Mouse (Mus musculus): ENCODE measurements around the gene Gm14781. TPM values are rescaled to one million over a fixed set of nuclear protein-coding genes. Genes with fewer than 3 reads are reported as not detected.
"Not testable (repeated sequence)": the region's sequence is repeated elsewhere in the genome, so short reads cannot be mapped to it uniquely, and the experiment has no call there.

Gm14781 gene
- total RNA-seq (2021): not detected

DNA sequence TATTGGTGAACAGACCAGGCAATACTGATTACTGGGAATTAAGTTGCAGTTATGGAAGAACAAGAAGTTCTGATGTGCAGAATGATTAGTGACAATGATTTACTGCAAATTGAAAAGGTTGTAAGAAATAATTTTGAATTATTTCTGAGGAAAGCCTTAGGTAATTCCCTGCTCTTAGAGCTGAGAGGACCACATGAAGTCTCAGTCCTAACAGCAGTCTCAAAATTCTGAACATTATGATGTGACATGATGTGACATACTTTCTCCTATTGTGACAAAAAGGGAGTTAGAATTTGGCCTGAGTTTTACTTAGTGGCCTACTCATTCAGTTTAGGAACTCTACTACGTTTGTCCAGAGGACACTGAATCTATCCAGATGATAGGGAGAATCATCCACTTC, at the start of gene Gm14781:
Gm14781 (plus strand) TSS at position 301 of the 400 bp plus-strand sequence.
- intact Hi-C loops (cut with DNase I); DNase-seq (ENCODE audit: low spot score in 2 of 2): not testable (repeated sequence)

DNA sequence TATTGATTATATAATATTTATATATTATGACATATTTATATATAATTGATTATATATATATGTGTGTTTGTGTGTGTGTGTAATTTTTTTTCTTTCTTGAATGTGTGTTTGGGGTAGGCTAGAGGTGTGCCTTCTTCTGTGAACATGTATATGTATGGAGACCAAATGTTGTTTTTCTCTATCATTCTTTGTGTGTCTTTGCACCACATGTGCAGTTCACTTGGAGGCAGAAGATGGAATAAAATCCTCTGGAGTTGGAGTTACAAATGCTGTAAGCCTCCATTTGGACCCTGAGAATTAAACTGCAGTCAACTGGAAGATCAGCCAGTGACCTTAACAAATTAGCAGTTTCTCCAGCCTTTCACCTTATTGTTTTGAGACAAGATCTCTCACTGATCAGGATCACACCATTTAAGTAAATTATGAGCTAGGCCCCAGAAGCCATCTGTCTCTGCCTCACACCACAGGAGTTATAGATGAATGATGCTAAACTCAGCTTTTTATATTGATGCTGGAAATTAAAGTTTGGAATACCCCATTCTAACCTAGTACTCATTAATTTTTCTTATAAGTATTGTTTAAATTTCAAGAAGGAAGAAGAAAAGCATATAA, 23.1 kb downstream of the Gm14781 start:
- intact Hi-C loops (cut with DNase I): loop anchor here (5.0 kb wide), 1 partner anchor 102 kb away; no protein-coding TSS in a partner anchor
- not testable (repeated sequence) for DNase-seq (ENCODE audit: low spot score in 2 of 2)

Other genes starting within 250 kb of the Gm14781 start
- gene Gm5072, start 239.7 kb upstream of the Gm14781 start, total RNA-seq (2021): not detected
- not detected for gene Gm8914, start 152.1 kb upstream of the Gm14781 start, total RNA-seq (2021)
- not detected for gene 1700084M14Rik, start 56.3 kb upstream of the Gm14781 start, total RNA-seq (2021)
- not detected for gene Mageb5, start 150.8 kb downstream of the Gm14781 start, total RNA-seq (2021)

All from left cerebral cortex, postnatal 36 days (tissue).